Mouse (Mus musculus): ENCODE results near the gene Htr1d. TPM values are rescaled to one million over a fixed set of nuclear protein-coding genes. Genes with fewer than 3 reads are reported as not detected.
A peak's percentile ranks its signal among the peaks of the same experiment; 100 is the strongest.

Gene Htr1d
- total RNA-seq (2014; rRNA removed) (4.4 and 5.1 TPM in 2 replicates), polyA plus RNA-seq (2015; fragmentation: Nextera tagmentation; extraction: Ambion mirVana) (5.3 and 5.9 TPM in 2 replicates)

DNA sequence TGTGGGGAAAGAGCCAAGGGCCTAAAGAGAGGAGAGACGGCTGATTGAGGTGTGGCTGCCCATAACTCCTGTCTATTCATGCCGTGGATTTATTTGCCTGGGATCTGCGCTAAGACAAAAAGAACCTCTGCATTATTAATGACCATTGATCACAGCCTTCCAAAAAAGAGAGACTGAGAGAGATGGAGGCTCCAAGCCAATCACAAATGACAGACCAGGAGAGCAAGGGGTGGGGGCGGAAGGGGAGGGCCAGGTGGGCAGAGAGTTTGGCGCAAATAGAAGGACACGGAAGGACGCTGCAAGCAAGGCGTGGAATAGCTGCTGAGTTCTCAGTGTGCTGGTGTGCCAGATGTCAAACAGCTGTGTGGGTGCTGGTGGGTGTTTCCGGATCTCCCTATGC, at the start of gene Htr1d:
TSS of gene Htr1d (plus strand) at position 301 of the 400 bp plus-strand sequence.
- 76% methylated on average over 9 of the region's 9 CpGs for WGBS

DNA sequence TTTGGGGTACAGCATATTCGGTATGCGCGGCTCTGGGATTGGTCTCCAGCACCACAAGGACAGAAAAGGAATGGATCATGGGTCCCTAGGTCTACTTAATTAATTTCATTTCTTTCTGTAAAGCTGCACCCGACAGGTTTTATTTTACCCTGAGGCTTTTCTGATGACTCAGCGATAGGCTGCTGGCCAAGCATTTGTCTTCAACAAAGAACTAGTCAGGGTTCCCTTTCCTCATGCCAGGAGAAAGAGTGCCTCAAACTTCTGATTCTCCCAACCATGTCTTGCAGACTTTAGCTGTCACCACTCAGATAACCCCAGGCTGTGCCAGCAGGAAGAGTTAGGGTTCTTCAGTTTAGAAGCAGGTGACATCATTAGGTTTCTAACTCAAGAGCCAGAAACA, 46.3 kb upstream of the Htr1d start:
- DNase-seq (ENCODE audit: low spot score): no peak

More for the DNA sequence above, at the start of gene Htr1d:
- Histone ChIP-seq H3K9ac (replicated peaks; ENCODE audit: low read length, poor library complexity, severe bottlenecking) (peak within 1 kb of the TSS; percentile 62), H3K4me1 (ENCODE audit: insufficient read depth, low read length) (peaks cover 5% of the 10 kb centered on the region; the same call in 1 of the 2 replicates), H3K27ac (ENCODE audit: low read depth, low read length) (no peak within 1 kb of the TSS), H3K36me3 (ENCODE audit: insufficient read depth, low read length) (no peaks in the 10 kb centered on the region), H3K9me3 (ENCODE audit: low read length) (no peaks in the 10 kb centered on the region), H3K27me3 (ENCODE audit: insufficient read depth, low read length) (peaks cover 9% of the 10 kb centered on the region; the same call in 1 of the 2 replicates), H3K4me2 (ENCODE audit: low read depth, low read length, poor library complexity, severe bottlenecking) (peak within 1 kb of the TSS; percentile 97), H3K4me3 (ENCODE audit: low read depth, low read length) (peak within 1 kb of the TSS; percentile 58)
- DNase-seq (ENCODE audit: low spot score): no peak
- TF ChIP-seq CTCF (IDR thresholded peaks at IDR 0.05): no peak
- ATAC-seq (ENCODE audit: low FRiP score): no peak

DNA sequence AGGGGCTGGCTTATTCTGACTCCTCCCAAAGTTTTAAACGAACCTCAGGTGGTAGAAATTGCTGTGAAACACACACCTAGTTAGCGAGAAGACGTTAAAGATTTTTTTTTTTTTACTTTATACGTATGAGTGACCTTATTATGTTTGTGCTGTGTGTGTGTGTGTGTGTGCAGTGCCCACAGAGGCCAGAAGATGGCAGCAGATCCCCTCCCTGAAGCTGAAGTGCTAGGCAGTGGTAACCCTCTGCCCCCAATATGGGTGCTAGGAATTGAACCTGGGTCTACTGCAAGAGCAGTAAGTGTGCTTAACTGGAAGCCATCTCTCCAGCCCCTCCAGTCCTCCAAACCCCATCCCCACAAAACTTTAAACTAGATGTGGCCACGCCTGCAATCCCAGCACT, 40.3 kb upstream of the Htr1d start:
- Histone ChIP-seq H3K9me3 (ENCODE audit: low read length) (no peaks in the 10 kb centered on the region), H3K27me3 (ENCODE audit: insufficient read depth, low read length) (no peaks in the 10 kb centered on the region), H3K4me3 (ENCODE audit: low read depth, low read length) (no peak overlapping the region), H3K36me3 (ENCODE audit: insufficient read depth, low read length) (no peaks in the 10 kb centered on the region), H3K4me1 (ENCODE audit: insufficient read depth, low read length) (no peaks in the 10 kb centered on the region), H3K27ac (ENCODE audit: low read depth, low read length) (no peak overlapping the region), H3K4me2 (ENCODE audit: low read depth, low read length, poor library complexity, severe bottlenecking) (no peak overlapping the region), H3K9ac (replicated peaks; ENCODE audit: low read length, poor library complexity, severe bottlenecking) (no peak overlapping the region)
- 87% methylated on average over 5 of the region's 5 CpGs for WGBS
- DNase-seq (ENCODE audit: low spot score): no peak
- peak; percentile 48 for TF ChIP-seq CTCF (IDR thresholded peaks at IDR 0.05)
- ATAC-seq (ENCODE audit: low FRiP score): no peak

More for the DNA sequence above, 46.3 kb upstream of the Htr1d start:
- ATAC-seq (ENCODE audit: low FRiP score): no peak
- 72% methylated on average over 5 of the region's 5 CpGs for WGBS
- TF ChIP-seq CTCF (IDR thresholded peaks at IDR 0.05): no peak
- Histone ChIP-seq H3K4me1 (ENCODE audit: insufficient read depth, low read length) (0 out of 2 replicates have a peak, but pooled peaks cover 8% of the 10 kb centered on the region), H3K9ac (replicated peaks; ENCODE audit: low read length, poor library complexity, severe bottlenecking) (no peak overlapping the region), H3K36me3 (ENCODE audit: insufficient read depth, low read length) (no peaks in the 10 kb centered on the region), H3K4me2 (ENCODE audit: low read depth, low read length, poor library complexity, severe bottlenecking) (no peak overlapping the region), H3K27ac (ENCODE audit: low read depth, low read length) (no peak overlapping the region), H3K4me3 (ENCODE audit: low read depth, low read length) (no peak overlapping the region), H3K27me3 (ENCODE audit: insufficient read depth, low read length) (no peaks in the 10 kb centered on the region), H3K9me3 (ENCODE audit: low read length) (no peaks in the 10 kb centered on the region)

DNA sequence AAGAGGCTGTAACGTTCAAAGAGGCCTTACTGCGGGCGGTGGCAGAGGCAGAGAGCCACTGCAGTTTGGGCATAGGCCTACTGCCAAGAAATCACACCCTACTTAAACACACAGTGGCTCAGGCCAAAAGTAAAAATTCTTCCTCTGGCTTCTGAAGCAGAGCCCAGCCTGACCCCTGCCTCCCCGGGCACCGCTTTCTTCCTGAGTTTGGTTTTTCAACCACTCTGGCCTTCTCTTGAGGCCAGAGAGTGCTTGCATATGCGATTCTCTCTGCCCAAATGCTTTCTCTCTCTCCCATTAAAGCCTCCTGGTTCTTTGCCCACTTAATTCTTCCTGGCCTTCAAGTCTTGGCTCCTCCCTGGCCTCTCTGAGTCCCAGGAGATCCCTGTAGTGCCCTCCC, 39.5 kb upstream of the Htr1d start:
- Histone ChIP-seq H3K27me3 (ENCODE audit: insufficient read depth, low read length) (no peaks in the 10 kb centered on the region), H3K9me3 (ENCODE audit: low read length) (no peaks in the 10 kb centered on the region), H3K27ac (ENCODE audit: low read depth, low read length) (no peak overlapping the region), H3K4me3 (ENCODE audit: low read depth, low read length) (no peak overlapping the region), H3K4me2 (ENCODE audit: low read depth, low read length, poor library complexity, severe bottlenecking) (no peak overlapping the region), H3K4me1 (ENCODE audit: insufficient read depth, low read length) (no peaks in the 10 kb centered on the region), H3K36me3 (ENCODE audit: insufficient read depth, low read length) (no peaks in the 10 kb centered on the region), H3K9ac (replicated peaks; ENCODE audit: low read length, poor library complexity, severe bottlenecking) (no peak overlapping the region)
- ATAC-seq (ENCODE audit: low FRiP score): no peak
- no peak for DNase-seq (ENCODE audit: low spot score)
- TF ChIP-seq CTCF (IDR thresholded peaks at IDR 0.05): no peak
- 68% methylated on average over 6 of the region's 6 CpGs for WGBS

DNA sequence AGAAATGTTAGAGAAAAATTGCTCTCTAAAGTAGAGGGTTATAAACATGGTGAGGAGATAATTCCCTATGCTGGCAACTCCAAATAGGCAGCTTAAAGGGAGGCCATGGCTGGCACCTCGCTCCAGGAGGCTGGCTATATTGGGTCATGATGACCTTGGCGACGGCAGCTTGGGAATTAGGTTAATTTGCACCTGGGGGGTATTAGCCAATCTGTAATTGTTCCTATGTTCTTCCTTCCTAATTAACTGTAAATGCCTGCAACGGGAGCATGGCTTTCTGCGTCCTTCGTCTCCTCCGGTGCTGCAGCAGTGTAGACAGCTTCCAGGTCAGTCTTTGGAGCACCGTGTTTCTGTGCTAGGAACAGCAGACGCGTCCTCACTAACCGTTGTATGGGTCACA, 36.1 kb upstream of the Htr1d start:
- H3K27ac ChIP-seq (ENCODE audit: low read depth, low read length): no peak overlapping the region
- H3K9ac ChIP-seq (replicated peaks; ENCODE audit: low read length, poor library complexity, severe bottlenecking): no peak overlapping the region
- no peak overlapping the region for H3K4me3 ChIP-seq (ENCODE audit: low read depth, low read length)
- no peak for DNase-seq (ENCODE audit: low spot score)
- no peak for TF ChIP-seq CTCF (IDR thresholded peaks at IDR 0.05)
- H3K36me3 ChIP-seq (ENCODE audit: insufficient read depth, low read length): no peaks in the 10 kb centered on the region
- WGBS: 65% methylated on average over 11 of the region's 11 CpGs
- no peaks in the 10 kb centered on the region for H3K27me3 ChIP-seq (ENCODE audit: insufficient read depth, low read length)
- no peaks in the 10 kb centered on the region for H3K9me3 ChIP-seq (ENCODE audit: low read length)
- H3K4me1 ChIP-seq (ENCODE audit: insufficient read depth, low read length): no peaks in the 10 kb centered on the region
- no peak for ATAC-seq (ENCODE audit: low FRiP score)
- H3K4me2 ChIP-seq (ENCODE audit: low read depth, low read length, poor library complexity, severe bottlenecking): no peak overlapping the region

DNA sequence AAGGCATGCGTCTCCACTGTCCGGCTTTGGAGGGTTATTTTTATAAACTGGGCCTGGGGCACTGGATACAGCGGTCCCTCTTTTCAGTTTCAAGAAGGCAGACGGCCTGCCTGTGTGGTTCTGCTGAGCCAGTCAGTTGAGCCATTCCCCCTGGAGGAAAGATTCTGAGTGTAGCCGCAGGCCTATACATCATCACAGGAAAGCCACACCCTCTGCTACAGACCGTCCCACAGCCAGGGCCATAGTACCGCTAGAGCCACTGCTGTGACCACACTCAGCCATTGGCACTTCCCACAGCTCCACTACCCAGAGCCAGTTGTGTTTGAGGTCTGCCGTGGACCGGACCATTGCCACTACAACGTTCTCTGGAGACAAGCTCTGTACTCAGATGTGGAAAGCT, 21.5 kb upstream of the Htr1d start:
- Histone ChIP-seq H3K36me3 (ENCODE audit: insufficient read depth, low read length) (no peaks in the 10 kb centered on the region), H3K9ac (replicated peaks; ENCODE audit: low read length, poor library complexity, severe bottlenecking) (no peak overlapping the region), H3K27ac (ENCODE audit: low read depth, low read length) (no peak overlapping the region), H3K9me3 (ENCODE audit: low read length) (no peaks in the 10 kb centered on the region), H3K4me1 (ENCODE audit: insufficient read depth, low read length) (no peaks in the 10 kb centered on the region), H3K4me3 (ENCODE audit: low read depth, low read length) (no peak overlapping the region), H3K27me3 (ENCODE audit: insufficient read depth, low read length) (no peaks in the 10 kb centered on the region), H3K4me2 (ENCODE audit: low read depth, low read length, poor library complexity, severe bottlenecking) (no peak overlapping the region)
- WGBS: 92% methylated on average over 10 of the region's 10 CpGs
- DNase-seq (ENCODE audit: low spot score) (no peak), ATAC-seq (ENCODE audit: low FRiP score) (no peak)
- TF ChIP-seq CTCF (IDR thresholded peaks at IDR 0.05): no peak

All from midbrain, postnatal 0 days (tissue).